Mouse (Mus musculus): ENCODE measurements around the gene Camsap3.

Gene Camsap3

GRCm38 (mm10) chr8:3626971-3627370 lies 39.9 kb downstream of the Camsap3 start:
- CTCF ChIA-PET, result interaction anchor here in 2 of 4 experiments (0.7 to 3.4 kb wide), 3 partner anchors 15 to 46 kb away, joined by 3 to 23 read pairs (median 11); partner anchors contain the start of gene Fcor (in 2 of the 2)
- POLR2A ChIA-PET, result interaction anchor here in 3 of 4 experiments (0.7 to 1.6 kb wide), 5 partner anchors 11 to 239 kb away, joined by 3 to 4 read pairs (median 3); partner anchors contain the start of gene Fcor (in 1 of the 3)

- ChIA-PET POLR2A (interaction anchor here in 2 of 4 experiments (0.8 to 2.3 kb wide), 9 partner anchors 9 to 240 kb away, joined by 3 to 7 read pairs (median 3); partner anchors contain the start of genes Fcor (in 1 of the 2) and Mcoln1 (in 1 of the 2)), CTCF (interaction anchor here in 3 of 4 experiments (0.6 to 3.4 kb wide), 11 partner anchors 14 to 228 kb away, joined by 3 to 23 read pairs (median 6); partner anchors contain the start of genes Fcor (in 3 of the 3) and Trappc5 (in 2 of the 3))
These were observed 40.9 kb downstream of the Camsap3 start for GRCm38 (mm10) chr8:3628014-3628413.

GRCm38 (mm10) chr8:3630647-3631477 lies 43.8 kb downstream of the Camsap3 start, which contains the start of gene Stxbp2:
Stxbp2 (plus strand) TSS chr8:3630955.
- ChIA-PET POLR2A (interaction anchor here in 2 of 4 experiments (0.6 to 3.3 kb wide), 32 partner anchors 8 to 130 kb away, joined by 3 to 16 read pairs (median 4); partner anchors contain the start of genes Camsap3 (in 2 of the 2), Pet100 (in 2 of the 2), Xab2 (in 2 of the 2) and C330021F23Rik (in 1 of the 2)), CTCF (interaction anchor here in 3 of 4 experiments (0.7 to 1.5 kb wide), 5 partner anchors 15 to 46 kb away, joined by 3 to 5 read pairs (median 3); partner anchors contain the start of gene Fcor (in 2 of the 3))

- ChIA-PET CTCF (interaction anchor here in 3 of 4 experiments (1.2 to 1.5 kb wide), 4 partner anchors 14 to 45 kb away, joined by 3 to 5 read pairs (median 4); partner anchors contain the start of gene Fcor (in 2 of the 3)), POLR2A (interaction anchor here in 2 of 4 experiments (0.6 to 3.3 kb wide), 31 partner anchors 8 to 370 kb away, joined by 3 to 16 read pairs (median 4); partner anchors contain the start of genes Camsap3 (in 2 of the 2), Pet100 (in 2 of the 2), Xab2 (in 2 of the 2) and C330021F23Rik (in 1 of the 2))
These were observed 44.4 kb downstream of the Camsap3 start for GRCm38 (mm10) chr8:3631478-3631875.

GRCm38 (mm10) chr8:3645804-3646203 lies 58.7 kb downstream of the Camsap3 start:
- ChIA-PET POLR2A (interaction anchor here in 3 of 4 experiments (0.6 to 2.7 kb wide), 25 partner anchors 9 to 502 kb away, joined by 3 to 14 read pairs (median 3); partner anchors contain the start of genes Fcor (in 3 of the 3), Camsap3 (in 2 of the 3), Stxbp2 (in 2 of the 3) and C330021F23Rik (in 1 of the 3)), CTCF (interaction anchor here (0.5 to 3.4 kb wide), 18 partner anchors 10 to 863 kb away, joined by 3 to 39 read pairs (median 4); partner anchors contain the start of genes Fcor (in 4 of the 4), Trappc5 (in 3 of the 4) and Retn (in 1 of the 4))

- ChIA-PET CTCF (interaction anchor here in 3 of 4 experiments (0.7 to 2.5 kb wide), 5 partner anchors 9 to 29 kb away, joined by 3 to 12 read pairs (median 6); partner anchors contain the start of genes Fcor (in 3 of the 3), Retn (in 1 of the 3) and Trappc5 (in 1 of the 3)), POLR2A (interaction anchor here in 2 of 4 experiments (0.6 to 2.3 kb wide), 6 partner anchors 14 to 141 kb away, joined by 3 to 10 read pairs (median 5); partner anchors contain the start of genes Fcor (in 2 of the 2) and Stxbp2 (in 1 of the 2))
These were observed 59.9 kb downstream of the Camsap3 start for GRCm38 (mm10) chr8:3646824-3647531.

- POLR2A ChIA-PET, result interaction anchor here in 2 of 4 experiments (0.6 to 2.3 kb wide), 4 partner anchors 15 to 146 kb away, joined by 4 to 7 read pairs (median 5); partner anchors contain the start of gene Fcor (in 1 of the 2)
- CTCF ChIA-PET, result interaction anchor here in 2 of 4 experiments (0.7 to 1.4 kb wide), 2 partner anchors 8 to 24 kb away, joined by 4 read pairs; partner anchors contain the start of gene Fcor (in 1 of the 2)
These were observed 60.5 kb downstream of the Camsap3 start for GRCm38 (mm10) chr8:3647561-3647960.

- POLR2A ChIA-PET, result interaction anchor here in 3 of 4 experiments (0.7 to 2.3 kb wide), 8 partner anchors 16 to 498 kb away, joined by 3 to 7 read pairs (median 4); partner anchors contain the start of genes Fcor (in 2 of the 3), C330021F23Rik (in 1 of the 3), Pet100 (in 1 of the 3) and Xab2 (in 1 of the 3)
- CTCF ChIA-PET, result interaction anchor here (0.9 to 1.4 kb wide), 5 partner anchors 24 to 70 kb away, joined by 3 to 11 read pairs (median 5); partner anchors contain the start of genes Fcor (in 2 of the 4) and Trappc5 (in 1 of the 4)
These were observed 61.2 kb downstream of the Camsap3 start for GRCm38 (mm10) chr8:3648268-3648667.

- ChIA-PET POLR2A (interaction anchor here in 3 of 4 experiments (0.7 to 2.3 kb wide), 14 partner anchors 10 to 498 kb away, joined by 3 to 14 read pairs (median 4); partner anchors contain the start of genes Fcor (in 2 of the 3), C330021F23Rik (in 1 of the 3), Mcemp1 (in 1 of the 3) and Pet100 (in 1 of the 3)), CTCF (interaction anchor here (0.9 to 1.4 kb wide), 5 partner anchors 23 to 69 kb away, joined by 3 to 11 read pairs (median 4); partner anchors contain the start of genes Fcor (in 3 of the 4) and Trappc5 (in 1 of the 4))
These were observed 61.9 kb downstream of the Camsap3 start for GRCm38 (mm10) chr8:3648990-3649389.

GRCm38 (mm10) chr8:3652845-3653244 lies 65.8 kb downstream of the Camsap3 start:
- ChIA-PET POLR2A (no interaction called here), CTCF (interaction anchor here in 1 of 4 experiments (0.5 kb wide), 1 partner anchor 720 kb away, joined by 3 read pairs; no protein-coding TSS in a partner anchor)

- ChIA-PET CTCF (interaction anchor here (0.9 to 1.7 kb wide), 7 partner anchors 9 to 96 kb away, joined by 3 to 6 read pairs (median 4); partner anchors contain the start of genes Fcor (in 4 of the 4) and Trappc5 (in 1 of the 4)), POLR2A (interaction anchor here in 3 of 4 experiments (0.6 to 2.0 kb wide), 17 partner anchors 9 to 155 kb away, joined by 3 to 8 read pairs (median 3); partner anchors contain the start of genes Fcor (in 2 of the 3), Mcemp1 (in 1 of the 3), Mcoln1 (in 1 of the 3) and Pet100 (in 1 of the 3))
These were observed 67.8 kb downstream of the Camsap3 start for GRCm38 (mm10) chr8:3654726-3655508.

- ChIA-PET POLR2A (interaction anchor here in 3 of 4 experiments (0.9 to 2.0 kb wide), 13 partner anchors 9 to 155 kb away, joined by 3 to 8 read pairs (median 3); partner anchors contain the start of genes Fcor (in 1 of the 3), Mcemp1 (in 1 of the 3), Mcoln1 (in 1 of the 3) and Pet100 (in 1 of the 3)), CTCF (interaction anchor here (0.6 to 1.7 kb wide), 8 partner anchors 8 to 97 kb away, joined by 3 to 6 read pairs (median 4); partner anchors contain the start of genes Fcor (in 4 of the 4) and Trappc5 (in 1 of the 4))
These were observed 68.4 kb downstream of the Camsap3 start, which contains the start of gene Retn for GRCm38 (mm10) chr8:3655526-3655925. Retn (plus strand) TSS chr8:3655770.

- POLR2A ChIA-PET, result interaction anchor here in 2 of 4 experiments (0.6 to 1.7 kb wide), 8 partner anchors 11 to 269 kb away, joined by 3 to 6 read pairs (median 3); partner anchors contain the start of genes Fcor (in 1 of the 2) and Stxbp2 (in 1 of the 2)
- CTCF ChIA-PET, result interaction anchor here (0.5 to 2.0 kb wide), 9 partner anchors 11 to 182 kb away, joined by 3 to 8 read pairs (median 4); partner anchors contain the start of genes Fcor (in 4 of the 4) and Trappc5 (in 1 of the 4)
These were observed 69.8 kb downstream of the Camsap3 start for GRCm38 (mm10) chr8:3656725-3657381.

All from embryonic stem cell, embryonic (primary cell).